Mouse (Mus musculus) brain, adult 2 months (tissue): ENCODE data around the gene Olig3.
"Not testable (repeated sequence)": the region's sequence is repeated elsewhere in the genome, so short reads cannot be mapped to it uniquely, and the experiment has no call there.

Experiments used
- DNase-seq: peaks from one replicate; pipeline ENCODE4 v3.0.0; 2011; ENCODE audit warnings: low read depth, low spot score

Gene Olig3

DNA sequence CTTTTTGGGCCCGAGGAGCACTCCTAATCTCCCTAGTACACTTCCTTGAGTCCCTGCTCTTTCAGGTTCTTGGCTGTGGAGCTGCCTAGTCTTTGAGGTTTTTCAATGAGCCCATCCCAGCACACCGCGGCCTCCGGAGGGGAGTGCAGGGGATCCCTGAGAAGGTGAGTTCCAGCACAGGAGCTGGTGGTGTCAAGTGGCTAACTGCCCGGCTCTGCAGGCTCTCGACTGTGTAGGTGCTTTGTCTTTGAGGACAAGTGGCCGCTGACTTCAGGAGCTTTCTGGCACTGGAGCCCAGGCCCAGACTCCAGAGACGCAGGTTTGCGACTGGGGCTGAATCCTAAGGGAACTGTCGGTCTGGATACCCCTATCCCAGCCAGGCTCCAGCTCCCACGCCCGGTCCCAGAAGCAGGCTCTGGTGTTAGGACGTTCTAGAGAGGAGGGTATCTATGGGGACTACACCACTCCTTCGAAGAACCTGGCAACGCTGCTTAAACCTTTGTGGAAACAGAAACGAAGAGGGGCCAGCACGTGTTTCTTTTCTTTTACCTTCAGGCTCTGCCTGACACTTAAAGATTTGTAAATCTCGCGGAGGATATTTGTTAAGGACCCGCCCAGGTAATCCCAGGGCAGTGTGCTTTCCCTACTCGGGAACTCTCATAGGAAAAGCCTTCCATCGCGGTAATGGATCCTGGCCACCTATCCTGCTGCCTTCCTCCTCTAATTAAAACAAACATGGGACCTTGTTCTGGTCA is 5.4 kb downstream of the Olig3 start:
- no peak for DNase-seq

GRCm38 (mm10) chr10:19362294-19362590 is 5.9 kb downstream of the Olig3 start:
- no peak for DNase-seq

GRCm38 (mm10) chr10:19362861-19363260 is 6.5 kb downstream of the Olig3 start:
- no peak for DNase-seq

DNA sequence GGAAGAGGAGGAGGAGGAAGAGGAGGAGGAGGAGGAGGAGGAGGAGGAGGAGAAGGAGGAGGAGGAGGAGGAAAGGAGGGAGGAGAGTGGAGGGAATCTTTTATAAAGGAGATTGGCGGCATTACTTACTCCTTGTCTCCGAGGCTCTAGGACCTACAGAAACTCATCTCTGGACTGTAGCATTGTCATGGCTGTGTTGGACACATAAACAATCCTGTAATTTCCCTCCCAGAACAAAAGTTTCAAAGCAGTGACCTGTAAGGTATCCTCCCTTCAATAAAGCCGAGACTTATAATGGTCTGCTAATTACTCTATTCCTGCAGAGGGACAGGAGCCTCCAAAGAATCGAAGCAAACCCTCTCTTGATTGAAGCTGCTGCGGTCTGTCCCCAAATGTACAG is 7.0 kb downstream of the Olig3 start:
- DNase-seq, result no peak

DNA sequence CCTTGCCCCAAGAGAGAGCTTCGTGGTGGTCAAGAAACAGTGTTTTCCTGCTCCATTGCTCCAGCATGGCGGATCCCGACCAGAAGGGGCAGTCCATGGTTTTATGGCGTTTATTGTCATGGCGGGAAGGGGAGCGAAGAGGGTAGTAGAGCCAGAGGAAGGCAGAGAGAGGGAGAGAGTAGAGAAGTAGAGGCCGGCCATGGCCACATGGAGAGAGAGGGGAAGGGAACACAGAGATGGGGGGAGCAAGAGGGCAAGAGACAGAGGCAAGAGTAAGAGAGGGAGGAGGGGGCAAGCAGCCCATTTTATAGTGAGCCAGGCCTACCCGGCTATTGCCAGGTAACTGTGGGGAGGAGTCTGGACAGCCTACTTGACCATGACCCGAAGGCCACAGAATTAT is 12.8 kb downstream of the Olig3 start:
- DNase-seq, result no peak

- no peak for DNase-seq
Measured at GRCm38 (mm10) chr10:19370146-19370545, 13.8 kb downstream of the Olig3 start.

- no peak for DNase-seq
Measured at GRCm38 (mm10) chr10:19372263-19372662, 15.9 kb downstream of the Olig3 start.

DNA sequence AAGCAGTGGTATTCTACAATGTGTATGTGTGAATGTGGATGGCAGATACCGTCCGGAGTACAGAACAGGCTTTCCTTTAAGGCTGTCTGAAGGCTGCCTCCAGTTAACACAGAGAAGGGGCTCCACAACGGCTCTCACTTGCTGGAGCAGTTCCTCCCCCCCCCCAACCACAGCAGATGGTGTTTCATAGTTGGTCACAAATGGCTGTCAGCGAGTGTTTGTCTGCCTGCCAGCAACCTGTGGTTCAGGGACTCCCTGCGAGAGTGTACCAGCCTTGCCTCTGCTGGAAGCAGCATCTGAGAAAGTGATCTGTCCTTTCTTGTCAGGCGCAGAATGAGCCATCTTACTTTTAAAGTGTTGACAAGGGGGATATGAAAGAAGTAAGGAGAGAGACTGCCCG is 17.5 kb downstream of the Olig3 start:
- peak; percentile 68 for DNase-seq

- DNase-seq, result no peak
Measured at GRCm38 (mm10) chr10:19374311-19374710, 18.0 kb downstream of the Olig3 start.

- no peak for DNase-seq
Measured at GRCm38 (mm10) chr10:19375838-19376237, 19.5 kb downstream of the Olig3 start.

DNA sequence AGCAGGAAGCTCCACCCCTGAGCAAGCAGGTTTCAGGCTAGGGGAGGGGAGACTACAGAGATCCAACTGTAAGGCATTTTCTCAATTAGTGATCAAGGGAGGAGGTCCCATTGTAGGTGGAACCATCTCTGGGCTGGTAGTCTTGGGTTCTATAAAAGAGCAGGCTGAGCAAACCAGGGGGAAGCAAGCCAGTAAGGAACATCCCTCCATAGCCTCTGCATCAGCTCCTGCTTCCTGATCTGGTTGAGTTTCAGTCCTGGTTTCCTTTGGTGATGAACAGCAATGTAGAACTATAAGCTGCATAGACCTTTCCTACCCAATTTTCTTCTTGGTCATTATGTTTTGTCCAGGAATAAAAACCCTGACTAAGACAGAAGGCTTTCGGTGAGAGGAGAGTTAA is 24.6 kb downstream of the Olig3 start:
- not testable (repeated sequence) for DNase-seq

- DNase-seq, result no peak
Measured at GRCm38 (mm10) chr10:19384176-19384575, 27.8 kb downstream of the Olig3 start.

GRCm38 (mm10) chr10:19391819-19392218 is 35.5 kb downstream of the Olig3 start:
- DNase-seq, result no peak

GRCm38 (mm10) chr10:19396485-19397137 is 40.3 kb downstream of the Olig3 start:
- DNase-seq, result peak; percentile 35

GRCm38 (mm10) chr10:19397396-19397795 is 41.1 kb downstream of the Olig3 start:
- no peak for DNase-seq

GRCm38 (mm10) chr10:19401136-19401535 is 44.8 kb downstream of the Olig3 start:
- no peak for DNase-seq

DNA sequence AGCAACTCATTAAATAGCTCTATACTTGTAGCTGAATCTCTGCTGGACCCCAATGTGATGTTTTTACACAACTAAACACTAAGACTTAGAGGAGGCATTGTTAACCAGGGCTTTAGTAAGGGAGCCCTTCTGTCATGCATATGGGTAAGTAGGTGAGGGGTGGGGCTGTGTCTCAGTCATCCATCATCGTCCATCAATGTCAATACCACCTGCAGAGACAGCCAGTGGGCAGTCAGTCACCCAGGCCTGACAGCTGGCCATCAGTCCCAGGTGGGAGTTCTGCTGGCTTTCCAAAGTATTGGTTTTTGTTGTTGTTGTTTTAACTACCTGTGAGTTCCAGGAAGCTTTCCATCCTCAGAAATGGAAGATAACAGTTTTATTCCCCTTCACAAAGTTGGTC is 48.1 kb downstream of the Olig3 start:
- DNase-seq, result no peak

GRCm38 (mm10) chr10:19405959-19406358 is 49.6 kb downstream of the Olig3 start:
- no peak for DNase-seq

- no peak for DNase-seq
Measured at GRCm38 (mm10) chr10:19407168-19407567, 50.8 kb downstream of the Olig3 start.
